Mouse (Mus musculus): ENCODE measurements around the gene Gemin8. TPM values are rescaled to one million over a fixed set of nuclear protein-coding genes. Genes with fewer than 3 reads are reported as not detected.

Gemin8 gene
- polyA plus RNA-seq, 1 experiment: 13.8 TPM

DNA sequence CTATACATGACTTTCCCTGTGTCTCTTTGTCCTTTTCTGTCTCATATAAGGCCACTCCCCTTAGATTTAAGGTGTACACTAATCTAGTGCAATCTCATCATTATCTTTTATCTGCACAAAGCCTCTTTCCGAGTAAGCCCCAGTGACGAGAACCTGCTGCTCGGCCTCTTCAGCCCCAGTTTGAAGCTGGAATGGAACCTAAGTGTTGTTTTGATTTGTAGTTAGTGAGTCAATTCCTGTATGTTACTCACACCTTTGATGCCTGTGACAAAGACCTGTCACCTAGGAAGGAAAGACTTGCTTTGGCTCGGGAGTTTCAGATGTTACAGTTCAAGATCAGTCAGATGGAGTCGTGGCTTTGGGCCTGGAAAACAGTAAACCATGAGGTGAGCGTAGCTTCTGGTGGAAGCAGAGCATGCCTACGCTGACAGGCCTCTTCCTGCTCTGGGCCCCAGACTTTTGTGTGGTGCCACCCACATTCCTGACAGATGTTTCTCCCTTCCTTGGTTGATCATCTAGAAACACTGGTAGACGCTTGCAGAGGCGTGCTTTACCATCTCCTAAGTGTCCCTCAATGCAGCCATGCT, 15.2 kb downstream of the Gemin8 start:
- no peak for TF ChIP-seq EP300 (IDR thresholded peaks at IDR 0.05; ENCODE audit: insufficient read depth, low read depth, low read length)

DNA sequence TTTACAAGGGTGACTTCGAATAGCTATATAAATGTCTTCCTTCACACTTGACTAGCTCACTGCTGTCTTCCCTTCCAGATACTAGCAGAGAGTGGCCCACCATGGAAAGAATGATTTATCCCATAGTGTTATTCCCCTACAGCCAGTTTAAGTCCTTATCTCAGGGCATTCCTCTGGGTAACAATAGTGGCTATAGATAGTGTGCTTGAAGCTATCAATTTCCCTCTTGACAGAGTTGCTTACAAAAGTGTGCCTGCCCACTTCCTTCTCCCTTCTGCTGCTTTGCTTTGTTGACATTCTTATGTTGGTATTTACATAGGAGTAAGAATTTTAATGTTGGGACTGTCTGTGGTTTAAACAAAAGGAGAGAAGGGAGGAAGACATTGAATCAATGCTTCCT, 17.5 kb downstream of the Gemin8 start:
- Histone ChIP-seq H3K4me3 (ENCODE audit: low read depth, low read length) (no peak overlapping the region), H3K36me3 (ENCODE audit: control insufficient read depth, insufficient read depth, low read length, poor library complexity, severe bottlenecking) (no peaks in the 10 kb centered on the region), H3K4me1 (ENCODE audit: control insufficient read depth, insufficient read depth, low read length) (no peaks in the 10 kb centered on the region), H3K27ac (ENCODE audit: insufficient read depth, low read length) (no peak overlapping the region), H3K9ac (ENCODE audit: low read depth, poor library complexity, severe bottlenecking) (no peak overlapping the region), H3K9me3 (replicated peaks; ENCODE audit: control insufficient read depth, insufficient read depth, low read length, poor library complexity, severe bottlenecking) (no peaks in the 10 kb centered on the region), H3K27me3 (ENCODE audit: control insufficient read depth, insufficient read depth, low read length, poor library complexity, severe bottlenecking) (no peaks in the 10 kb centered on the region)
- TF ChIP-seq EP300 (IDR thresholded peaks at IDR 0.05; ENCODE audit: insufficient read depth, low read depth, low read length) (no peak), CTCF (IDR thresholded peaks at IDR 0.05; ENCODE audit: low read depth, low read length) (no peak), POLR2A (IDR thresholded peaks at IDR 0.05; ENCODE audit: insufficient read depth, low read length) (no peak)

More for the DNA sequence above, 15.2 kb downstream of the Gemin8 start:
- Histone ChIP-seq H3K9ac (ENCODE audit: low read depth, poor library complexity, severe bottlenecking) (no peak overlapping the region), H3K36me3 (ENCODE audit: control insufficient read depth, insufficient read depth, low read length, poor library complexity, severe bottlenecking) (no peaks in the 10 kb centered on the region; the same call in 1 of the 2 replicates), H3K4me3 (ENCODE audit: low read depth, low read length) (no peak overlapping the region), H3K9me3 (replicated peaks; ENCODE audit: control insufficient read depth, insufficient read depth, low read length, poor library complexity, severe bottlenecking) (no peaks in the 10 kb centered on the region), H3K27me3 (ENCODE audit: control insufficient read depth, insufficient read depth, low read length, poor library complexity, severe bottlenecking) (no peaks in the 10 kb centered on the region), H3K4me1 (ENCODE audit: control insufficient read depth, insufficient read depth, low read length) (no peaks in the 10 kb centered on the region), H3K27ac (ENCODE audit: insufficient read depth, low read length) (no peak overlapping the region)

DNA sequence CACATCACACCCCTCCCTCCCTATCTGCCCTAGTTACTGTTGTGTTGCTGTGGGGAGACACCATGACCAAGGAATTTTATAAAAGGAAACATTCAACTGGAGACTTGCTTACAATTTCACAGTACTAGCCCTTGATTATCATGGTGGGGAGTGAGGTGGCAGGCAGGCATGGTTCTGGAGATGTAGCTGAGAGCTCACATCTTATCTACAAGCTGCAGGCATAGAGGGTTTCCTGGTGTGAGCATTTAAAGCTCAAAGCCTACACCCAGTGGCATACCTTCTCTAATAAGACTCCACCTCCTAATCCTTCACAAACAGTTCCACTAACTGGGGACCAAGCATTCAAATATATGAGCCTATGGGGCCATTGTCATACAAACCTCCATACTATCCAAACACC, 26.1 kb downstream of the Gemin8 start:
- H3K36me3 ChIP-seq (ENCODE audit: control insufficient read depth, insufficient read depth, low read length, poor library complexity, severe bottlenecking): no peaks in the 10 kb centered on the region
- no peak overlapping the region for H3K9ac ChIP-seq (ENCODE audit: low read depth, poor library complexity, severe bottlenecking)
- TF ChIP-seq EP300 (IDR thresholded peaks at IDR 0.05; ENCODE audit: insufficient read depth, low read depth, low read length): no peak
- no peak for TF ChIP-seq POLR2A (IDR thresholded peaks at IDR 0.05; ENCODE audit: insufficient read depth, low read length)
- TF ChIP-seq CTCF (IDR thresholded peaks at IDR 0.05; ENCODE audit: low read depth, low read length): no peak
- H3K27me3 ChIP-seq (ENCODE audit: control insufficient read depth, insufficient read depth, low read length, poor library complexity, severe bottlenecking): no peaks in the 10 kb centered on the region
- H3K4me3 ChIP-seq (ENCODE audit: low read depth, low read length): no peak overlapping the region
- no peak overlapping the region for H3K27ac ChIP-seq (ENCODE audit: insufficient read depth, low read length)
- no peaks in the 10 kb centered on the region for H3K9me3 ChIP-seq (replicated peaks; ENCODE audit: control insufficient read depth, insufficient read depth, low read length, poor library complexity, severe bottlenecking)
- H3K4me1 ChIP-seq (ENCODE audit: control insufficient read depth, insufficient read depth, low read length): no peaks in the 10 kb centered on the region

DNA sequence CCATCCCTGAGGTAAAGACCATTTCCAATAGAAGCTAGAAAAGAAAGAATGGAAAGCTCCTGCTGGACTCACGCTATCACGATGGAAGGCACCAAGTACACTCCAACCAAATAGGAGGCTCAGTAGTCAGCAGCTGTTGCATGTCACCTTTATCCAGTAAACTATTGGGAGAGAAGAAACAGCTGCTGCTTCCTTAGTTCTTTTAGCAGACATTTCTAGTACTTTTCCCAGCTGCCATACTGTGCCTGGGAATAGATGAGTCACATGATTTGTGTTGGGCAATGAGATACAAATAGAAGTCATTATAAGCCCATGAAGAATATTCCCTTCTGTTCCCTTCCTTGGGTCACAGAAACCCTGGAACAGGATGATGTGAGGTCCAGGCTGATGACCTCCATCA, 28.0 kb downstream of the Gemin8 start:
- H3K4me1 ChIP-seq (ENCODE audit: control insufficient read depth, insufficient read depth, low read length): no peaks in the 10 kb centered on the region
- H3K4me3 ChIP-seq (ENCODE audit: low read depth, low read length): no peak overlapping the region
- H3K27me3 ChIP-seq (ENCODE audit: control insufficient read depth, insufficient read depth, low read length, poor library complexity, severe bottlenecking): no peaks in the 10 kb centered on the region
- no peaks in the 10 kb centered on the region for H3K36me3 ChIP-seq (ENCODE audit: control insufficient read depth, insufficient read depth, low read length, poor library complexity, severe bottlenecking)
- TF ChIP-seq EP300 (IDR thresholded peaks at IDR 0.05; ENCODE audit: insufficient read depth, low read depth, low read length): no peak
- TF ChIP-seq POLR2A (IDR thresholded peaks at IDR 0.05; ENCODE audit: insufficient read depth, low read length): no peak
- no peak for TF ChIP-seq CTCF (IDR thresholded peaks at IDR 0.05; ENCODE audit: low read depth, low read length)
- H3K9ac ChIP-seq (ENCODE audit: low read depth, poor library complexity, severe bottlenecking): no peak overlapping the region
- H3K9me3 ChIP-seq (replicated peaks; ENCODE audit: control insufficient read depth, insufficient read depth, low read length, poor library complexity, severe bottlenecking): no peaks in the 10 kb centered on the region
- H3K27ac ChIP-seq (ENCODE audit: insufficient read depth, low read length): no peak overlapping the region

DNA sequence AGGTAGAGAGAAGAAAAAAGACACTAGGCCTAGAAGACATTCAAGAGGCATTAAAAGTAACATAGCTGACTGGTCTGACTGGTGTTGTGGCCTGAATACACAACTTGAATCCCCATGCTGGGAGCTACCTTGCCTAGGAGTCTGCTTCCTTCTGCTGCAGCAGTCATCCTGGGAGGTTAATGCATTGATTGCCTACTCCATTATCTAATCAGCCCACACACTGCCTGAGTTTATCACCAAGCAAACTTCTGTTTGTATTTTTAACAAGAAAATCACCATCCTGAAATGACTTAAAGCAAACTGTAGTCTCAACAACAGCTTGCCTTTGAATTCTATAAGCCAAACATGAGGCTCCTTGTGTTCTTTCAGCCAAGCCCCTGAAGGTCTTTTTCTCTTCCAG, 29.6 kb downstream of the Gemin8 start:
- Histone ChIP-seq H3K9ac (ENCODE audit: low read depth, poor library complexity, severe bottlenecking) (no peak overlapping the region), H3K36me3 (ENCODE audit: control insufficient read depth, insufficient read depth, low read length, poor library complexity, severe bottlenecking) (no peaks in the 10 kb centered on the region), H3K4me1 (ENCODE audit: control insufficient read depth, insufficient read depth, low read length) (no peaks in the 10 kb centered on the region), H3K4me3 (ENCODE audit: low read depth, low read length) (no peak overlapping the region), H3K9me3 (replicated peaks; ENCODE audit: control insufficient read depth, insufficient read depth, low read length, poor library complexity, severe bottlenecking) (no peaks in the 10 kb centered on the region), H3K27me3 (ENCODE audit: control insufficient read depth, insufficient read depth, low read length, poor library complexity, severe bottlenecking) (no peaks in the 10 kb centered on the region), H3K27ac (ENCODE audit: insufficient read depth, low read length) (no peak overlapping the region)
- no peak for TF ChIP-seq POLR2A (IDR thresholded peaks at IDR 0.05; ENCODE audit: insufficient read depth, low read length)
- no peak for TF ChIP-seq CTCF (IDR thresholded peaks at IDR 0.05; ENCODE audit: low read depth, low read length)
- no peak for TF ChIP-seq EP300 (IDR thresholded peaks at IDR 0.05; ENCODE audit: insufficient read depth, low read depth, low read length)

DNA sequence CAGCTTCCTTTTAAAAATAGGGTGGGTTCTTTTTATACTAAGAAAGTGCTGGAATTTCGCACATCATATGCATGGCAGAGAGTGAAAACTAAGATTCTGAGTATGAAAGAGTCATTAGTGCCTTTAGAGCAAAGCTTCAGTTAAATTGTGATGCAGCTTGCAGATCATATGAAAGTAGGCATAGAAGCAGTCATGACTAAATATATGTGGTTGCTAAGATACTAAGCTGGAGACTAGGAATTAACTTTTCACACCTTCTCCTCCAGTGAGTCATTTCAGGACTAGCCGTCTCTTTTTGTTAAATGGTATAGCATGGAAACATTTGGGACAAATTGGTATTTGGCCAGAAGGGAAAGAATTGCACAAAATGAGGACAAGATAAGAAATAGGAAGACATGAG, 44.3 kb downstream of the Gemin8 start:
- no peaks in the 10 kb centered on the region for H3K36me3 ChIP-seq (ENCODE audit: control insufficient read depth, insufficient read depth, low read length, poor library complexity, severe bottlenecking)
- no peaks in the 10 kb centered on the region for H3K27me3 ChIP-seq (ENCODE audit: control insufficient read depth, insufficient read depth, low read length, poor library complexity, severe bottlenecking)
- no peaks in the 10 kb centered on the region for H3K4me1 ChIP-seq (ENCODE audit: control insufficient read depth, insufficient read depth, low read length)
- TF ChIP-seq CTCF (IDR thresholded peaks at IDR 0.05; ENCODE audit: low read depth, low read length): no peak
- TF ChIP-seq EP300 (IDR thresholded peaks at IDR 0.05; ENCODE audit: insufficient read depth, low read depth, low read length): no peak
- no peak for TF ChIP-seq POLR2A (IDR thresholded peaks at IDR 0.05; ENCODE audit: insufficient read depth, low read length)
- no peaks in the 10 kb centered on the region for H3K9me3 ChIP-seq (replicated peaks; ENCODE audit: control insufficient read depth, insufficient read depth, low read length, poor library complexity, severe bottlenecking)
- H3K4me3 ChIP-seq (ENCODE audit: low read depth, low read length): no peak overlapping the region
- no peak overlapping the region for H3K9ac ChIP-seq (ENCODE audit: low read depth, poor library complexity, severe bottlenecking)
- no peak overlapping the region for H3K27ac ChIP-seq (ENCODE audit: insufficient read depth, low read length)
